Mouse (Mus musculus) ES-Bruce4 (cell line): ENCODE measurements around the gene Zyg11b.

ENCODE experiments used
- CTCF ChIP-seq: IDR thresholded peaks from one replicate; pipeline ENCODE4 v1.8.1; 2011; ENCODE audit warnings: low read depth, low read length
- POLR2A ChIP-seq: IDR thresholded peaks from one replicate; pipeline ENCODE4 v1.8.1; 2011; ENCODE audit warnings: low read length; ENCODE audit not compliant: insufficient read depth

GRCm38 (mm10) chr4:108192821-108193323, 108.0 kb downstream of the Zyg11b start:
- TF ChIP-seq CTCF, result no peak
- TF ChIP-seq POLR2A, result no peak
